Mouse (Mus musculus) cerebellum, adult 2 months (tissue): ENCODE measurements around the gene Vps13d.

Experiments
- CTCF ChIP-seq: fragments of 200-500 bp; IDR thresholded peaks from 2 replicates; pipeline ENCODE4 v1.5.1; 2011; ENCODE audit warnings: low read depth, mild to moderate bottlenecking, control low read depth, low read length, moderate library complexity, borderline replicate concordance; ENCODE audit not compliant: insufficient read depth
- POLR2A ChIP-seq: fragments of 200-500 bp; IDR thresholded peaks from 2 replicates; pipeline ENCODE4 v1.6.1; 2011; ENCODE audit warnings: low read length, control low read depth, borderline replicate concordance; ENCODE audit not compliant: insufficient read depth

GRCm38 (mm10) chr4:144988443-144989206 is 206.2 kb downstream of the Vps13d start:
- TF ChIP-seq CTCF (no peak), POLR2A (no peak)
